Mouse (Mus musculus) CH12.LX (cell line): Measurements from ENCODE around the gene Rccd1. TPM values are rescaled to one million over a fixed set of nuclear protein-coding genes. Genes with fewer than 3 reads are reported as not detected.

Experiments used
- DNase-seq: peaks from one replicate; pipeline ENCODE4 v3.0.0-alpha.2; 2013; ENCODE audit errors: extremely low read depth
- H3K27ac ChIP-seq: 2 replicates; pipeline ENCODE4 v1.5.1; 2012; ENCODE audit warnings: low read depth, mild to moderate bottlenecking, control low read depth, moderate library complexity; ENCODE audit not compliant: insufficient read depth
- H3K27me3 ChIP-seq: replicated peaks from 2 replicates; pipeline ENCODE3; 2012; ENCODE audit warnings: inconsistent platforms
- H3K36me3 ChIP-seq, 2 experiments: replicated peaks in 1 of 2; 2 replicates each; pipeline versions ENCODE3 to v1.6.1; 2012; ENCODE audit warnings: inconsistent platforms in 1 of 2, low read length in 1 of 2, mild to moderate bottlenecking in 1 of 2, mixed read lengths in 1 of 2, moderate library complexity in 1 of 2; ENCODE audit not compliant: control insufficient read depth in 1 of 2, insufficient read depth in 1 of 2
- H3K4me1 ChIP-seq, 2 experiments: 2 replicates each; pipeline ENCODE4 v1.6.1; 2012; ENCODE audit warnings: inconsistent platforms in 1 of 2, moderate library complexity in 1 of 2; ENCODE audit not compliant: insufficient read depth in 2 of 2, control insufficient read depth in 1 of 2
- H3K4me2 ChIP-seq: 2 replicates; pipeline ENCODE4 v1.6.1; 2012; ENCODE audit warnings: low read depth, mild to moderate bottlenecking, control low read depth; ENCODE audit not compliant: poor library complexity, insufficient read depth, severe bottlenecking
- H3K4me3 ChIP-seq, 3 experiments: fragments of 150-350 bp in 1 of 3; sonication (generic) in 1 of 3; replicated peaks in 1 of 3; 2 replicates each; pipeline versions ENCODE3 to v1.5.1; 2011 to 2012; ENCODE audit warnings: low read depth in 2 of 3, low read length in 2 of 3, mild to moderate bottlenecking in 2 of 3, moderate library complexity in 2 of 3, control low read depth in 1 of 3, improper control_type of control experiment in 1 of 3, inconsistent platforms in 1 of 3, mixed read lengths in 1 of 3; ENCODE audit not compliant: poor library complexity in 1 of 3
- H3K79me2 ChIP-seq: replicated peaks from 2 replicates; pipeline ENCODE4 v1.6.1; 2012; ENCODE audit warnings: mild to moderate bottlenecking, moderate library complexity; ENCODE audit not compliant: control insufficient read depth, poor library complexity, insufficient read depth, severe bottlenecking; ENCODE audit errors: extremely low read depth
- H3K9ac ChIP-seq: 2 replicates; pipeline ENCODE4 v1.6.1; 2012; ENCODE audit warnings: low read depth, mild to moderate bottlenecking, control low read depth, moderate library complexity; ENCODE audit not compliant: insufficient read depth
- H3K9me3 ChIP-seq: replicated peaks from 2 replicates; pipeline ENCODE3; 2012; ENCODE audit warnings: low read length, inconsistent platforms, mixed read lengths
- CHD2 ChIP-seq: IDR thresholded peaks from 2 replicates; pipeline ENCODE4 v1.6.1; 2011; ENCODE audit warnings: low read length, improper control_type of control experiment
- CTCF ChIP-seq, 2 experiments: IDR thresholded peaks in 1 of 2; conservative IDR thresholded peaks in 1 of 2; 2 replicates each; pipeline ENCODE4 v1.5.1; 2011 to 2012; ENCODE audit warnings: low read depth in 2 of 2, low read length in 2 of 2, improper control_type of control experiment in 1 of 2, inconsistent platforms in 1 of 2, mild to moderate bottlenecking in 1 of 2, moderate library complexity in 1 of 2
- ELF1 ChIP-seq: IDR thresholded peaks from 2 replicates; pipeline ENCODE4 v1.6.1; 2014; ENCODE audit warnings: low read depth, mild to moderate bottlenecking, inconsistent platforms, low read length, improper control_type of control experiment
- GABPA ChIP-seq: IDR thresholded peaks from 2 replicates; pipeline ENCODE4 v1.6.1; 2012; ENCODE audit warnings: low read depth, low read length, improper control_type of control experiment, inconsistent platforms; ENCODE audit not compliant: insufficient replicate concordance
- MAX ChIP-seq: IDR thresholded peaks from 2 replicates; pipeline ENCODE4 v1.6.1; 2011; ENCODE audit warnings: low read length, improper control_type of control experiment
- MAZ ChIP-seq: IDR thresholded peaks from 2 replicates; pipeline ENCODE4 v1.6.1; 2012; ENCODE audit warnings: low read depth, mild to moderate bottlenecking, inconsistent platforms, low read length, improper control_type of control experiment, moderate library complexity
- MXI1 ChIP-seq: IDR thresholded peaks from 2 replicates; pipeline ENCODE4 v1.6.1; 2011; ENCODE audit warnings: mild to moderate bottlenecking, low read depth, low read length, improper control_type of control experiment
- MYC ChIP-seq: IDR thresholded peaks from 2 replicates; pipeline ENCODE4 v1.6.1; 2011; ENCODE audit warnings: low read depth, mild to moderate bottlenecking, improper control_type of control experiment, low read length
- NELFE ChIP-seq: IDR thresholded peaks from 2 replicates; pipeline ENCODE4 v1.6.1; 2011; ENCODE audit warnings: low read depth, low read length, improper control_type of control experiment
- POLR2A ChIP-seq: IDR thresholded peaks from 2 replicates; pipeline ENCODE4 v1.6.1; 2011; ENCODE audit warnings: low read depth, mild to moderate bottlenecking, improper control_type of control experiment, low read length
- SIN3A ChIP-seq: IDR thresholded peaks from 2 replicates; pipeline ENCODE4 v1.6.1; 2012; ENCODE audit warnings: low read length, improper control_type of control experiment, inconsistent platforms
- TCF12 ChIP-seq: IDR thresholded peaks from 2 replicates; pipeline ENCODE4 v1.6.1; 2014; ENCODE audit warnings: low read depth, mild to moderate bottlenecking, inconsistent platforms, low read length, improper control_type of control experiment
- UBTF ChIP-seq: IDR thresholded peaks from 2 replicates; pipeline ENCODE4 v1.6.1; 2012; ENCODE audit warnings: low read depth, mild to moderate bottlenecking, inconsistent platforms, low read length, improper control_type of control experiment, moderate library complexity
- dilution Hi-C: fragments of 300-500 bp; cut with MboI; formaldehyde crosslinking; loops from 2 replicates; pipeline ENCODE4 v1.14.3; 2020; ENCODE audit warnings: low sequenced_read_pairs; ENCODE audit not compliant: extremely low pct_unique_long_range_greater_than_20kb, extremely low pct_ligation_motif_present
- in situ Hi-C: fragments of 300-500 bp; cut with MboI; formaldehyde crosslinking; loops from 3 replicates; pipeline ENCODE4 v1.14.3; 2019; ENCODE audit warnings: low sequenced_read_pairs, low pct_ligation_motif_present, low pct_unique_long_range_greater_than_20kb, mixed read lengths
- polyA plus RNA-seq: library from polyadenylated mRNA; unstranded; fragments of >175 nt; gene quantifications from 2 replicates; pipeline ENCODE4 v1.2.1, GENCODE M21; 2012; ENCODE audit warnings: low read depth; ENCODE audit not compliant: insufficient read length
- total RNA-seq, 2 experiments: library from RNA; depleted of rRNA; stranded (reverse); fragments of 300-350 nt in 1 of 2; fragments of >200 nt in 1 of 2; gene quantifications; 2 replicates each; pipeline ENCODE4 v1.2.3; 2012 to 2014

The Rccd1 gene
- total and polyA plus RNA-seq, 3 experiments = 17.4 to 18.5 (median 18.3) TPM

DNA sequence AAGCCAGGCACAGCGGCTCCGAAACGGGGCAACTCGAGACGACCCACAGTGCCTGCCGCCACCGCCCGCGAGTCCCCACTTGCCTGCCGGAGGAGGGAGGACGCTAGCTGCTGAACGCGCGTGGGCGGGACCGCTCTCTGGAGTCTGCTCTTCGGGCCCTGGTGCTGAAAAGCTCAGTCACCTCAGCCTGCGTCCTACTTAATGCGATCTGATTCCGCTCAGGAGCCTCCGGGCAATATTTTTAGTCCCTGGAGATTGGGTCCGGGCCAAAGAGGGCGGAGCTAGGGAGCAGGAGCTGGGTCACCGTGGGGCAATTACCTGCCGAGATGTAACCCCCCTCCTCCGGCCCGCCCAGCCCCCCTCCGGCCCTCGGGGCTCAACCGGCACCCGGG is 46.4 kb upstream of the Rccd1 start:
- Histone ChIP-seq H3K27me3 (no peaks in the 10 kb centered on the region), H3K4me3 (peak overlapping the region; percentile 81 to 93 (median 88)), H3K79me2 (peaks cover 6% of the 10 kb centered on the region)
- TF ChIP-seq CHD2 (peak; percentile 48; the same call in 1 of the 2 replicates), GABPA (no peak), NELFE (peak; percentile 36; the same call in 1 of the 2 replicates), MYC (0 out of 2 replicates have a peak, but pooled peaks have one; percentile 6), ELF1 (0 out of 2 replicates have a peak, but pooled peaks have one; percentile 8), POLR2A (peak; percentile 47; the same call in 1 of the 2 replicates), MAZ (no peak), TCF12 (no peak), UBTF (0 out of 2 replicates have a peak, but pooled peaks have one; percentile 37), SIN3A (peak; percentile 61; the same call in 1 of the 2 replicates)
- TF ChIP-seq, all 38 proteins: peak for 7
- Histone ChIP-seq H3K4me2 (peak overlapping the region; percentile 80; the same call in 1 of the 2 replicates), H3K36me3 (peaks cover 29 to 31% of the 10 kb centered on the region in 2 experiments), H3K9ac (peak overlapping the region; percentile 95), H3K9me3 (no peaks in the 10 kb centered on the region), H3K4me1 (peaks cover 22 to 68% of the 10 kb centered on the region in 2 experiments), H3K27ac (peak overlapping the region; percentile 61; the same call in 1 of the 2 replicates)
- DNase-seq = peak; percentile 60
- in situ Hi-C loops = loop anchor here (10.0 kb wide), 1 partner anchor 226 kb away; no protein-coding TSS in a partner anchor
- dilution Hi-C loops = no loop called here

DNA sequence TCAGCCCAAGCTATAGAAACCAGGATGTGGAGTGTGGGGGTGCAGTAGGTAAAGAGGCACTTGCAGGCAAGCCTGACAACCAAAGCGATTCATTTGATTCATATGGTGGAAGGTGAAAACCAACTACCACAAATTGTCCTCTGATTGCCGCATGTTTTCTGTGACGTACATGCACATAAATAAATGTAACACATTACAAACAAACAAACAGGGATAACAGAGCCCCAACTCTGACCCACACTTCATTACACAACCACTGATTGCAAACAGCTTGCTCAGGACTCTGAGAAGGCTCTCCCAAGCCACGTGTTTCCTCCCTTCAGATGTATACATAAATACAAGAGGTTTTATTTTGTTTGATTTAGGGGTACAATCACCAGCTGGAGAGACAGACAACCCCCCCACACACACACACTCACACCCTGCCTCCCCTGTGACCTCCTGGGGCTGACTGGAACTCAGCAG is 45.7 kb upstream of the Rccd1 start:
- peaks cover 30 to 31% of the 10 kb centered on the region in 2 experiments for H3K36me3 ChIP-seq
- DNase-seq = no peak
- dilution Hi-C loops = no loop called here

More for the DNA sequence above, 45.7 kb upstream of the Rccd1 start:
- in situ Hi-C loops = loop anchor here (10.0 kb wide), 1 partner anchor 225 kb away; no protein-coding TSS in a partner anchor
- peaks cover 16 to 62% of the 10 kb centered on the region in 2 experiments for H3K4me1 ChIP-seq
- TF ChIP-seq MAX = peak; percentile 81
- 0 out of 2 replicates have a peak, but pooled peaks have one; percentile 0 for TF ChIP-seq UBTF
- TF ChIP-seq MYC = peak; percentile 62; the same call in 1 of the 2 replicates
- peak; percentile 81; the same call in 1 of the 2 replicates for TF ChIP-seq MXI1
- TF ChIP-seq CTCF (conservative IDR thresholded peaks at IDR 0.05 in 1 of 2, IDR thresholded peaks at IDR 0.05 in 1 of 2; ENCODE audit: low read depth in 2 of 2, low read length in 2 of 2) = no peak
- H3K4me3 ChIP-seq = peak overlapping the region; percentile 81 to 93 (median 88)
- H3K9me3 ChIP-seq = no peaks in the 10 kb centered on the region
- H3K9ac ChIP-seq = peak overlapping the region; percentile 95
- H3K27me3 ChIP-seq = no peaks in the 10 kb centered on the region
- H3K27ac ChIP-seq = peak overlapping the region; percentile 74
- H3K4me2 ChIP-seq = peak overlapping the region; percentile 80
- peaks cover 6% of the 10 kb centered on the region for H3K79me2 ChIP-seq
